Mouse (Mus musculus) thymus, adult 2 months (tissue): ENCODE results near the gene Myf6. TPM values are rescaled to one million over a fixed set of nuclear protein-coding genes. Genes with fewer than 3 reads are reported as not detected.

Experiments
- DNase-seq: peaks from one replicate; pipeline ENCODE4 v3.0.0; 2021
- H3K27ac ChIP-seq: fragments of 200-500 bp; 2 replicates; pipeline ENCODE4 v1.5.1; 2012; ENCODE audit warnings: low read length, control low read depth; ENCODE audit not compliant: control insufficient read depth, insufficient read depth
- H3K27me3 ChIP-seq: fragments of 200-500 bp; 2 replicates; pipeline ENCODE4 v1.6.1; 2012; ENCODE audit warnings: mild to moderate bottlenecking, low read length, moderate library complexity, mixed read lengths; ENCODE audit not compliant: control insufficient read depth, insufficient read depth
- H3K36me3 ChIP-seq: fragments of 200-500 bp; 2 replicates; pipeline ENCODE4 v1.6.1; 2012; ENCODE audit warnings: mild to moderate bottlenecking, low read length, moderate library complexity; ENCODE audit not compliant: control insufficient read depth, insufficient read depth
- H3K4me1 ChIP-seq: fragments of 200-500 bp; replicated peaks from 2 replicates; pipeline ENCODE4 v1.6.1; 2012; ENCODE audit warnings: low read length; ENCODE audit not compliant: control insufficient read depth, insufficient read depth
- H3K4me3 ChIP-seq: fragments of 200-500 bp; 2 replicates; pipeline ENCODE4 v1.5.1; 2012; ENCODE audit warnings: mild to moderate bottlenecking, low read length, control low read depth, moderate library complexity; ENCODE audit not compliant: control insufficient read depth, insufficient read depth
- CTCF ChIP-seq: fragments of 200-500 bp; IDR thresholded peaks from 2 replicates; pipeline ENCODE4 v1.5.1; 2012; ENCODE audit warnings: mild to moderate bottlenecking, control low read depth, low read length, moderate library complexity, borderline replicate concordance; ENCODE audit not compliant: control insufficient read depth, poor library complexity, insufficient read depth; ENCODE audit errors: extremely low read depth
- POLR2A ChIP-seq: fragments of 200-500 bp; IDR thresholded peaks from 2 replicates; pipeline ENCODE4 v1.6.1; 2012; ENCODE audit warnings: mild to moderate bottlenecking, low read length, control low read depth, moderate library complexity; ENCODE audit not compliant: control insufficient read depth, poor library complexity, insufficient read depth; ENCODE audit errors: extremely low read depth
- WGBS: fragments of 180-500 bp; shearing (Covaris S2); methylation state at CpG from one replicate; pipeline ENCODE4 v1.1.7; 2018; 5-methylcytosine and 5-hydroxymethylcytosine counted together
- polyA plus RNA-seq: library from polyadenylated mRNA; depleted of rRNA; stranded (reverse); fragments of >200 nt; gene quantifications from 2 replicates; pipeline ENCODE4 v1.2.3, GENCODE M21; 2012; rRNA removed

Myf6 gene
- polyA plus RNA-seq, 1 experiment = not detected

DNA sequence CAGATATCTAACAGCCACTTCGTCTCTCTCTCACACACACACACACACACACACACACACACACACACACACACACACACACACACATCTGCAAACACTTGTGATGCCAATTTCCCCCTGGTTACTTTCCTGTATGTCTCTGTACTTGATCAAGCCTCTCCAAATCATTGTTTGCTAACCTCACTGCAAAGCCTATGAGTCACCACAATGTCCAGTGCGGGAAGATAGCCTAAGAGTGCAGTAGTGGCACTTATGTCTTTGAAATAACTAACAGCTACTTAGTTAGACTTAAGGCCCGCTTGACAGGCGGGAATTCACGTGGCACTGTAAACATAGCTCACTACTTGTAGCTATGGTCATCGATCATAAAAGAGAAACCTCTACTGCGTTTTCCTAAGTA is 26.7 kb downstream of the Myf6 start:
- 93% methylated on average over 7 of the region's 7 CpGs for WGBS
- no peak for DNase-seq
- Histone ChIP-seq H3K27me3 (no peaks in the 10 kb centered on the region), H3K4me3 (no peak overlapping the region), H3K36me3 (no peaks in the 10 kb centered on the region), H3K27ac (no peak overlapping the region), H3K4me1 (no peaks in the 10 kb centered on the region)
- TF ChIP-seq POLR2A = no peak

- Histone ChIP-seq H3K27ac (no peak overlapping the region), H3K4me3 (no peak overlapping the region), H3K27me3 (no peaks in the 10 kb centered on the region), H3K36me3 (no peaks in the 10 kb centered on the region), H3K4me1 (no peaks in the 10 kb centered on the region)
- 89% methylated on average over 5 of the region's 5 CpGs for WGBS
- no peak for DNase-seq
- TF ChIP-seq POLR2A (no peak), CTCF (no peak)
Observed at GRCm38 (mm10) chr10:107449496-107450330, 44.8 kb downstream of the Myf6 start.

Other genes starting within 250 kb of the Myf6 start
- gene Lin7a, start 223.1 kb downstream of the Myf6 start, polyA plus RNA-seq = 0.26 TPM in 1 of 2 replicates, not detected in the other
- not detected in 2 replicates for gene Myf5, start 8.6 kb downstream of the Myf6 start, polyA plus RNA-seq
- gene Ptprq, start 225.3 kb upstream of the Myf6 start, polyA plus RNA-seq = 0.94 and 1.2 TPM in 2 replicates